Mouse (Mus musculus) Muller cell, postnatal 12 days (primary cell): ENCODE results near the gene Rnaseh2b.

Experiments
- DNase-seq: peaks from one replicate; pipeline ENCODE4 v3.0.0-alpha.2; 2015; ENCODE audit errors: inconsistent ontology term

Gene Rnaseh2b

GRCm38 (mm10) chr14:62322581-62323344 lies 30.4 kb downstream of the Rnaseh2b start:
- no peak for DNase-seq

DNA sequence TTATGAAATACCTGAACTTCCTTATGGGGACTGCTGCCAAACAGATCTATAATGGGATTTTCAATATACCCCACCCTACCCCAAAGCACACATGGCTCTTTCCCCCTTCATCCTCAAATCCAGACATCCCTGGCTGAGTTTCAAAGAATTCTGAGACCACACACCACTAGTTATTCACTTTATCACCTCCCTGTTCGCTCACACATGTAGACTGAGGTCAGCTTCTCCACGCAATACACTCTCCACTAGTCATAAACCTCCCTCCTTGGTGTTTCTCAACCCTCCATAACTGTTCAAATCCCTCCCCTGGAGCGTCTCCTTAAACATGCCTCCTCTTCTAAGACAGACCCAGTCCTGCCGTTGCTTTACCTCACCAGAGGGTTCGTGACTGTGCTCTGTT lies 31.1 kb downstream of the Rnaseh2b start:
- no peak for DNase-seq

- DNase-seq, result no peak
Observed at GRCm38 (mm10) chr14:62324943-62325342, 32.6 kb downstream of the Rnaseh2b start.

DNA sequence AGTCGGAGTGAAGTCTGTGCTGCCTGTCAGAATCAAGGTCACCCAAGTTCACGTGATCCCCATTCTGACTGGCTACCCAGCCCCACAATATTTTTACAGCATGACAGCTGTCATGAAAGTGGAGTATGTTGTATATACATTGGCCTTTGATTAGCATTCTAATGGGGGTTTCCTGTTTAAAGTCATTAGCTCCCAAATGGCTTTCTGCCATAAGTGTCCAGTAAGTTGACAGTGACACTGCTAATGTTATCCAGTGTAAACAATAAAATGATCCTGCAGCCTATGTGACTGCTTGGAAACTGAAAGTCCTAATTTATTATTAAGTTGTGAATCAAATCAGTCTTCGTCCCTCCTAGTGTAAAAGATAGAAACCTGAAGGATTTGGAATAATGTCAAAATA lies 33.6 kb downstream of the Rnaseh2b start:
- DNase-seq, result no peak

DNA sequence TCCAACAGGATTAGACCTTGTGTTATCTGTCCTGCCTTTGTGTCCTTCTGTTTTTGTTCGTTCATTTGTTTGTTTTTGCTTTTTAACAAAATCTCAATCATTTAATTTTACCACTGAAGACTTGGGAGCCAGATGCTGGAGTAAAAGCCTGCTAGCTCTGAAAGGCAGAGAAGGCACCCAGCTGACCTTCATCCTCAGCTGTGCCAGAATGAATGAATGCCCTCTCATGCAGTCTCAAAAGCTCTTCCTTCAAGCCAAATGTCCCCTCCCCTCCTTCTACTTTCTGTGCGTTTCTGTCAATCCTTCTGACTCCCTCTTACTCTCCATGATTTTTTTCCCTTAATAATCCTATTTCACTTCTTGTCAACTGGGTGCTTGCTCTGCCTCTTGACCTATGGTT lies 34.8 kb downstream of the Rnaseh2b start:
- DNase-seq, result no peak

DNA sequence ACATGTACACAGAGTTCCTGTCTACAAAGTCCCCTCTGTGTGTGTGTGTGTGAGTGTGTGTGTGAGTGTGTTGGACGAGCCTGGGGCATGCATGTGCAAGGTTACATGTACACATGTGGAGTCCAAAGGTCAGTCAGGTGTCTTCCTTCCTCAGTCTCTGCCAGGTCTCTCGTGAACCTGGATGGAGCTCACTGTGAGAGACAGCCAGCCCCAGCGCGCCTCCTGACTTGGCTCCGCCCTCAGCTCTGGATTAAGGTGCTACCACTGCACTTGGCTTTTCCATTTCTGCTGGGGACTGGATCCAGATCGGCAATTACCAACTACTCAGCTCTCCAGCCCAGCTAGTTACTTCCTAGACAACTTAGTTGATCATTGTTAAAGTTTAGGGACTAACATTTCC lies 36.2 kb downstream of the Rnaseh2b start:
- no peak for DNase-seq

- no peak for DNase-seq
Observed at GRCm38 (mm10) chr14:62329631-62330030, 37.2 kb downstream of the Rnaseh2b start.

DNA sequence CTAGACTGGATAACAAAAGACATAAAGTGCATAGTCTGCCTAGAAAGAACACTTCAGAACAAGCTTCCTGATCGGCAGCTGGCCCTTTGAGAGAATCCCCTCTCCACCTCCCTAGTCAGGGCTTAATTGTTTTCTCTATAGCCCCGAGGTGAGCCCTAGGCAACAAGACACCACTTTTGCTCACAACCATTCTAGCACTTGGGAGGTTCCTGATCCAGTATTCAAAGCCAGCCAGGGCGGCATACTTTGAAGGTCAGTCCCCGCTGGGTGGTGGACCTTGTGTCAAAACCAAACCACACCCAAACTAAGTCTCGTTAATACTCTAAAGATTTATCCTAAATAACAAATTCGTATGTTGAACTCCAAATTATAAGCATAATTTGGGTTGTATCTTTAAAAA lies 39.1 kb downstream of the Rnaseh2b start:
- no peak for DNase-seq

DNA sequence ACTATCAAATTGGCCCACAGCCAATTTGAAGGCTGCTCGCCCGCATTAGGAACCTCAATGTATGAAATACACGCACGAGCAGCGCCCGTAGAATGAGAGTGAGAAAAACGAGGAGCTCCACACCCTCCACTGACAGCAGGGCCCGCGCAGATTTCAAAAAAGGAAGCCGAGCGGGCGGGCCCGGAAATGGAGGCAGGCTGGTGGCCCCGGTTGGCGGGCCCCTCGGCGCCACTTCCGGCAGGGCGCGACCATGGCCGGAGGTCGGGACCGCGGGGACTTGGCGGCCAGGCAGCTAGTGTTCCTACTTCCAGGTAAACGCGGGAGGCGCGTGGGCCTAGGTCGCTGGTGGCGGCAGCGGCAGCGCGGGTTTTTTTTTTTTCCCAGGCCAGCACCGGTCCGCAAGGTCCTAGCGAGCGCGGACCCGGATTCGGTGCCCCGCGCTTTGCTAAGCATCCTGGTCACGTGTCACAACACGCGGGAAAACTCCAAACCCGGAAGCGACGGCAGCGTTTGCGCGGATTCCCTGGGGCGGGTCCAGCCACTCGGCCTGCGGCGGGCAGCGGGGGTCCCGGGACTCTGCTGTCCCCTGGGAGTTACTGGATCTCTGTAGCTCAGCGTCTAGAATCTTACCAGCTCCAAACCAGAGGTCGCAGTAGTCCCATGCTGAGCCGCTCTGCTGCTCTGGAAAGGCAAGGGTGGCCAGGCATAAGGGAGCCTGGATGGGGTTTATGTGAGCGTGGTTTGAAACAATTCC lies 39.7 kb downstream of the Rnaseh2b start:
- DNase-seq, result peak; percentile 91

DNA sequence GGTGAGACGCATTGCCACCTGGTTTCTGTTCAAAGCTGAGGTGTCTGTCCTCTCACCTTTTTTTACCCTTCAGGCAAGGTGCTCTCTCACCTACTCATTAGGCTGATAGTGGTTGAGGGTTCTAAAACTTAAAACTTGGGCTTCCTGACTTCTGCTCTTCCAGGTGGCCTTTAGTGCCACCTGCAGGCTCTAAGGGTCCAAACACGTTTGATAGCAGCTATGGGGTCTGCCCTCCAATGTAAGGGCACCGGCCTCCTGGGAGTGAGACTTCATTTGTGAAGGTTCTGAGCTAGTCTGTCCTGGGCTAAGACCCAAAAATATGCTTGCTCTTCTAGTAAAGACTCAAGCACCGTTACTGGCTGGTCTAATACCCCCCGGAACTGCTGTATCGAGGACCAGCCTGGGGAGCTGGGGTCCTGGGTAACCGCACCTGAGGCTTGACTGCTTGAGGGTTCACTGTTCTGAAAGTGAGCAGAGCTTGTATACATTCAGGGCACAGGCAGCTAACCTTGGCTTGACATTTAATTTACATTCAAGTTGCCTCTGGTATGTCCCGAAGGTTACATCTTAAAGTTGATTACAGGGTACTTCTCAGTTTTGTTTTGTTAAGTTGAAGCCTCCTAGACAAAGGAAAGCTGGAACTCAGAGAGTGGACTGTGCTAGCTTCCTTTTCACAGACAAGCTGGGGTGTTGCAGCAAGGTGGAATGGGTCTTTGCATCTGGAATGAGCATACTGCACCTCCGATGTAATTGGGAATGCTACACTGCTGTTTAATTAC lies 41.7 kb downstream of the Rnaseh2b start:
- no peak for DNase-seq

DNA sequence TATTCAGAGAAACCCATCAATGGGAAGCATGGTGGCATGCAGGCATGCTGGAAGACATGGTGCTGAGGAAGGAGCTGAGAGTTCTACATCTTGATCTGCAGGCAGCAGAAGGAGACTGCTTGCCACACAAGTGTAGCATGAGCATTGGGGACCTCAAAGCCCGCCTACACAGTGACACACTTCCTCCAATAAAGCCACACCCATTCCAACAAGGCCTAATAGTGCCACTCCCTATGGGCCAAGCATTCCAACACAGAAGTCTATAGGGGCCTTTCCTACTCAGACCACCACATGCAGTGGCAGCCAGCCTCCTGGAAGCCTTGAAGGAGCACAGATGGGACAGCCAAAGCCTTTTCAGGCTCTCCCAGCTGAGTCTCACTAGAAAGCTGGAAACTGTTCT lies 46.8 kb downstream of the Rnaseh2b start:
- DNase-seq, result no peak

- DNase-seq, result no peak
Observed at GRCm38 (mm10) chr14:62341887-62342642, 49.7 kb downstream of the Rnaseh2b start.

DNA sequence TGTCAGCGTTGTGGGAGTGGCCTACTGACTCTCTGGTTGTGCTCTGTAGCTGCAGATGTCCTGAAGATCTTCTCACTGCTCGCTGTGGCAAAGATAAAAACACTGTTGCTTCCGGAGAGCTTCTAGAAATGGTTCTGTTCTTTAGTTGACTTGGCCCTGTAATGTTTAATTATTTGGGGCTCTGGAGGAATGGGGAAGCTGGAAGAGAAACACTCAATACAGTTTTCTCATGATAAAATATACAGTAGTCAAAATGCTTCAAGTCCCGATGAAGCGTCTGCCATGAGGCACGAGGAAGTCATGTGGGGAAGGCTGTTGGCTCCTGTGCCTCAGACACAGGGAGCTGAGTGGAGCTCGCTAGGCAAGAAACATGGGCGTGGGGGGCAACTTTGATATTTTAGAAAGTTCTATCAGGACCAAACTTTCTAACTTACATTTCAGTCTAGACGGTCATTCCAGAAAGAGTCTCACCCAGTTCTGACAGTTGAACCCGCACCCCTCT lies 50.3 kb downstream of the Rnaseh2b start:
- no peak for DNase-seq

DNA sequence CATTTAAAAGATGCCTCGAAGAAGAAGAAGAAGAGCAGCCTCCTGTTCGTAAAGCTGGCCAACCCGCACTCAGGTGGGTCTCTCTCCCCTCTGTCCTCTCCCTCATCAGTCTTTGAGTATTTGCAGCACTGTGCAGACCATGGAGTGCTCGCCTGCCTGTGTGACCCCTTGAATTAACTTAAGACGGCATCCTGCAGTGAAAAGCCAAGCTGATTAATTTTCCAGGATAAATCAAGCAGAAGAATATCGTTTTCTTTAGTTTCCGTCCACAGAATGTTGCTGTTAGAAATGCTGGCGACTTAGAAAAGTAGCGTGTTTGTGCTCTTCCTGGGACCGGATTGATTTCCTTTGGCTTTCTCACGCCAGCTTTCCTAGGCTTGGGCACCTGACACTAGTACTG lies 54.2 kb downstream of the Rnaseh2b start:
- peak; percentile 28 for DNase-seq

- DNase-seq, result no peak
Observed at GRCm38 (mm10) chr14:62347103-62347502, 54.7 kb downstream of the Rnaseh2b start.

DNA sequence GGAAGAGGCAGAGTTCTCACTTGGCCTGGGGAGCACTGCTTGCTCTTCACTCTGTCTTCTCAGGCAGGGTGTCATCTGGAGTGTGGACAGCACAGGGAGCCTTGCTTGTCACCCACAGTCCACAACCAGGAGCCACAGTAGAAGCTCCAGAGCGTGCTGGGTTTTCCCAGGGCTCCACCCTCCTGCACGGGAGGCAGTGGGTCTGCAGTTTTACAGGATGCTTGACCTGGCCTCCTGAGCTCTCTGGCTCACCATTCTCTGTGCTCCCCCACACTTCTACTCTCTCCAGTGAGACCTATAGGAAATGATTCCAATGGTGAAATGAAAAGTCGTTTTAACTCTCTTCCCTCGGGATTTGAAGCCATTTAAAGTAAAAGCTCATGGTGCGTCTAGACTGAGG lies 57.4 kb downstream of the Rnaseh2b start:
- DNase-seq, result no peak

DNA sequence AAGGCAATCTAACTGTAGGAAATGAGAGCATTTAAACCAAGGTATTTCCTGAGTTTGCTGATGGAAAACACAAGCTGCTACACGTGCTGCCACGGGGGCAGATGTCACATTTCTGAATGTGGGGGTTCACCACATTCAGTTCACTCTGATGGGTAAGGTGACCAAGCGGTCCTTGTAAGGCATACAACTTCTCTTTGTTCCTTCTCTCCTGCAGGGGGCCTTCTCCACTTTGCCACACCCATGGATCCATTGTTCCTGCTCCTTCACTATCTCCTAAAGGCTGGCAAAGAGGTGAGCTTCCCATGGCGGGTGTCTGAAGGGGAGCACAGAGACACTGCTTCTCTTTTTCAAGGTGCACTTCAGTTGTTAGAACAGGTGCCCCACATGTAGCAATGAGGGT lies 57.8 kb downstream of the Rnaseh2b start:
- DNase-seq, result no peak

GRCm38 (mm10) chr14:62350890-62351289 lies 58.5 kb downstream of the Rnaseh2b start:
- DNase-seq, result no peak

- DNase-seq, result no peak
Observed at GRCm38 (mm10) chr14:62353372-62353771, 61.0 kb downstream of the Rnaseh2b start.

DNA sequence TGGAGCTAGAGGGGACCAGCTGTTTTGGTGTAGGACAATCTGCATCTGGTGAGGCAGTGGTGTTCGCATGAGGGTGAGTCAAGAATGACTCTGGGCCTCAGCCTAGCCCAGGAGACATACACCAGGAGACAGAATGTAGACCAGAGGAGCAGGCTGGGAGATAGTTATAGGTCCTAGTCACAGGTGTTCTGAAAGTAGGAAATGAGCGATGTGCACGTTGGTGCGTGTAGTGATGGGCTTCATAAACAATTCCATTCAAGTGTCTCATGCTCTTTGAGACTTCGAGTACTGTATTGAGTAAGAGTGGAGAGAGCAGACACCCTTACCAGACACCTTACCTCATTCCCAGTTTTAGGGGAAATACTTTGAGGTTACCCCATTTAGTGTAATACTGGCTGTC lies 61.4 kb downstream of the Rnaseh2b start:
- DNase-seq, result no peak

- DNase-seq, result no peak
Observed at GRCm38 (mm10) chr14:62355201-62355600, 62.8 kb downstream of the Rnaseh2b start.
